Mouse (Mus musculus) hindbrain, embryonic 15.5 days (tissue): ENCODE data around the gene Slc26a1. TPM values are rescaled to one million over a fixed set of nuclear protein-coding genes. Genes with fewer than 3 reads are reported as not detected.

Source experiments
- ATAC-seq: fragments of 200-750 bp; cut with Nextera tagmentation; 2 replicates; pipeline ENCODE4 v1.8.0; 2017; ENCODE audit warnings: low read depth, moderate number of reproducible peaks, moderate TSS enrichment; ENCODE audit not compliant: low FRiP score
- H3K27ac ChIP-seq: fragments of 300-500 bp; sonication (generic); replicated peaks from 2 replicates; pipeline ENCODE4 v1.5.1; 2015; ENCODE audit warnings: mild to moderate bottlenecking, inconsistent platforms
- H3K27me3 ChIP-seq: fragments of 300-500 bp; sonication (generic); 2 replicates; pipeline ENCODE4 v1.6.1; 2015; ENCODE audit warnings: control low read depth, inconsistent platforms
- H3K36me3 ChIP-seq: fragments of 300-500 bp; sonication (generic); 2 replicates; pipeline ENCODE4 v1.6.1; 2015; ENCODE audit warnings: control low read depth, inconsistent platforms
- H3K4me1 ChIP-seq: fragments of 300-500 bp; sonication (generic); replicated peaks from 2 replicates; pipeline ENCODE4 v1.6.1; 2015; ENCODE audit warnings: control low read depth, inconsistent platforms
- H3K4me2 ChIP-seq: fragments of 300-500 bp; sonication (generic); 2 replicates; pipeline ENCODE4 v1.6.1; 2015; ENCODE audit warnings: moderate library complexity, mild to moderate bottlenecking, inconsistent platforms
- H3K4me3 ChIP-seq: fragments of 300-500 bp; sonication (generic); 2 replicates; pipeline ENCODE4 v1.5.1; 2015; ENCODE audit warnings: mild to moderate bottlenecking, inconsistent platforms
- H3K9ac ChIP-seq: fragments of 300-500 bp; sonication (generic); 2 replicates; pipeline ENCODE4 v1.6.1; 2015; ENCODE audit warnings: inconsistent platforms
- H3K9me3 ChIP-seq: fragments of 300-500 bp; sonication (generic); 2 replicates; pipeline ENCODE4 v1.6.1; 2016; ENCODE audit warnings: control low read depth, inconsistent platforms
- WGBS: fragments of 180-500 bp; shearing (Covaris S2); methylation state at CpG from one replicate; pipeline ENCODE4 v1.1.7; 2015; 5-methylcytosine and 5-hydroxymethylcytosine counted together
- polyA plus RNA-seq: library from polyadenylated mRNA; unstranded; fragments of >200 nt; fragmentation: Nextera tagmentation; extraction: Ambion mirVana; gene quantifications from 2 replicates; pipeline ENCODE4 v1.2.1, GENCODE M21; 2015

Slc26a1 gene
- polyA plus RNA-seq, 1 experiment from 2014 or later, result 3.0 TPM

- Histone ChIP-seq H3K4me2 (no peak overlapping the region), H3K4me3 (no peak overlapping the region), H3K9ac (no peak overlapping the region), H3K36me3 (no peaks in the 10 kb centered on the region), H3K27me3 (no peaks in the 10 kb centered on the region), H3K9me3 (no peaks in the 10 kb centered on the region), H3K4me1 (no peaks in the 10 kb centered on the region), H3K27ac (no peak overlapping the region)
- no peak for ATAC-seq
- WGBS, result 88% methylated on average over 12 of the region's 12 CpGs
Observed at GRCm38 (mm10) chr5:108703754-108704626, 28.6 kb upstream of the Slc26a1 start.

DNA sequence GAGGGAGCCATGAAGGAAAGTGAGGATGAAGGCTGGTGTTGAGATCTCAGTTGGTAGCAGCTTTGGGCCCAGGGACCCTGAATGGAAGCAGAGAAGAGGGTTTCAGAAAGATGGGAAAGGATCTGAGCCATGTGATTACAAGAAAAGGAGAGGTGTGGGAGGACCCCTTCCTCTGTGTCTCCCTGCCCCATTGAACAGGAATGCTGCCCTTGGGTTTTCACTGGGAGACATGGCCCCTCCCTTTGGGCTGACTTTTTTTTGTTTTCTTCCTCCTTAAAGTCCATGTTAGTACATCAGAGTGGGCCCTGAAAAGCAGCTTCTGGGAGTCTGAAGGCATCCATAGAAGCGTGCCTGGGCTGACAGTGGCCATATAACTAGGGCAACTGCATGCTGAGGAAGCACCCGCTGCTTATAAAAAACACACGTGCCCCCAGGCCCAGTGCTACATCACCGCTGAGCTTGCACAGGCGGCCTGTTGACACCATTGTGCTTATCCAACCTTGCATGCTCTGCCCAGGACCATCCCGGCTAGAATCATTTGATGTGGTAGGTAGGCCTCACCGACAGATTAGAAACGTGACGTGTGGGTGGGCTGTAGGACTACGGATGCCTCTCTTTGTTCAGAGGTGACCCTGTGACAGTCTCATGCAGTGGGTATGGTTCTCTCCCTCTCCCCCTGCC, 26.1 kb upstream of the Slc26a1 start:
- Histone ChIP-seq H3K36me3 (no peaks in the 10 kb centered on the region), H3K4me3 (no peak overlapping the region), H3K27ac (no peak overlapping the region), H3K9ac (no peak overlapping the region), H3K27me3 (no peaks in the 10 kb centered on the region), H3K9me3 (no peaks in the 10 kb centered on the region), H3K4me1 (no peaks in the 10 kb centered on the region), H3K4me2 (no peak overlapping the region)
- ATAC-seq, result no peak
- 65% methylated on average over 10 of the region's 10 CpGs for WGBS

DNA sequence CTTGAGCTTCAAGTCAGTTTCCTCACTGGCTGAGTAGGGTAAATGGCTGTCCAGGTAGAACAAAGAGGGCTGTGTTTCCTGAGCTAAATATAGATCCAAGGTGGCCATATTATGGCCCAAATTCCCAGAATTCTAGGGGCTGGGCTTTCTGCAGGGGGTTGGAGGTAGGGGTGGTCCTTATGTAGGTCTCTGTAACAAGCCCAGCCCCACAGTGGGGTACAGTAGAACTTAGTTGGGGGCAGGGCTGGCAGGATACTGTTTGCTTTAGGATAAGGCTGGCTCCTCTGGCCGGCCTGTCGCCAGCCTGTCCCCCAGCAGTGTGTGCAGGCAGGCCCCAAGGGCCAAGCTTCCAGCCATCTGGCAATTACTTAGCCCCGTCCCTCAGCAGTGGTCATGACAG, 25.0 kb upstream of the Slc26a1 start:
- Histone ChIP-seq H3K4me1 (peaks cover 1% of the 10 kb centered on the region; the same call in 1 of the 2 replicates), H3K4me2 (no peak overlapping the region), H3K4me3 (no peak overlapping the region), H3K9ac (no peak overlapping the region), H3K36me3 (no peaks in the 10 kb centered on the region), H3K9me3 (no peaks in the 10 kb centered on the region), H3K27me3 (0 out of 2 replicates have a peak, but pooled peaks cover under 1% of the 10 kb centered on the region), H3K27ac (no peak overlapping the region)
- 71% methylated on average over 3 of the region's 3 CpGs for WGBS
- no peak for ATAC-seq

DNA sequence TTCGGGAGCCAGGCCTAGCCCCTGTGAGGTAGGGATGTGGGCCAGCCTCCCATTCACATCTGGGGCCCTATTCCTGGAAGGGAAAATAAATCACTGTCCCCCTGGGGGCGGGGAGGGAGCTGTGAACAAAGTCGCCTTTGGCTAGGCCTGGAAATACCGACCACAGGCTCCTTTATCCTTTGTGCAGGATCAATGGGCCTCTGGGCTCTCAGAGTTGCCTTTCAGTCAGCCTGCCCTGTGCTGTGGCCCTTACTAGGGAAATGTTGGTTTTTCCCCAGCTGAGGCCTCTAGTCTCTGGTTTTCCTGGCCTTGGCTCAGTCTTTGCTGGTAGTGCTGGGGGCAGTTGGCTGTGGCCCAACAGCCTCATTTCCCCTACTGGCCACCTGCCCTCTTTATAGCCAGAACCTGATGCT, 22.0 kb upstream of the Slc26a1 start:
- H3K4me3 ChIP-seq, result no peak overlapping the region
- H3K27me3 ChIP-seq, result peaks cover 20% of the 10 kb centered on the region
- H3K36me3 ChIP-seq, result no peaks in the 10 kb centered on the region
- WGBS, result 11% methylated on average over 4 of the region's 4 CpGs
- no peak overlapping the region for H3K9ac ChIP-seq
- peak; percentile 52 for ATAC-seq
- H3K27ac ChIP-seq, result peak overlapping the region; percentile 52
- H3K9me3 ChIP-seq, result no peaks in the 10 kb centered on the region
- H3K4me1 ChIP-seq, result peaks cover 13% of the 10 kb centered on the region
- no peak overlapping the region for H3K4me2 ChIP-seq

DNA sequence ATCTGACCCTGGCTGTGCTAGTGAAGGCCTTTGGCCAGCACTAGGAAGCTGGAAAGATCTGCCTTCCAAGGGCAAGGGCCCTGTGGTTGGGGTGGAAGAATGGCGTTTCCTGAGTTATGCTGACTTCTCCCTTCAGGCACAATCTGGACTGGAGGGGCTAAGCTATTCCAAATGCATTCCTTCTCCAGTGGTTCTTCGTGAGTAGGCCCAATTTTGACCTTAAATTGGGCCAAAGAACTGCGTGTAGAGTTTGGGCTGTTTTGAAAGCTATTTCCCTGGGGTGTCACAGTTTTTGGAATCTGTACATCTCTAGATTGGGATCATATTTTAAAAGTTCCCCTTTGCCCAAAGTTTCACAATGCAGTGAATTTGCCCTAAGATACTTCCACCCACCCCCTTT, 21.2 kb upstream of the Slc26a1 start:
- Histone ChIP-seq H3K4me1 (peaks cover 17% of the 10 kb centered on the region), H3K36me3 (no peaks in the 10 kb centered on the region), H3K4me3 (no peak overlapping the region), H3K4me2 (no peak overlapping the region), H3K9me3 (no peaks in the 10 kb centered on the region), H3K27ac (peak overlapping the region; percentile 52; the same call in 1 of the 2 replicates), H3K27me3 (peaks cover 26% of the 10 kb centered on the region), H3K9ac (no peak overlapping the region)
- no peak for ATAC-seq
- WGBS, result 79% methylated on average over 3 of the region's 3 CpGs

GRCm38 (mm10) chr5:108695861-108696260, 20.5 kb upstream of the Slc26a1 start:
- H3K4me1 ChIP-seq, result peaks cover 17% of the 10 kb centered on the region
- no peak overlapping the region for H3K27ac ChIP-seq
- no peak overlapping the region for H3K9ac ChIP-seq
- no peaks in the 10 kb centered on the region for H3K36me3 ChIP-seq
- ATAC-seq, result no peak
- WGBS, result 95% methylated on average over 12 of the region's 12 CpGs
- peaks cover 28% of the 10 kb centered on the region for H3K27me3 ChIP-seq
- H3K4me2 ChIP-seq, result peak overlapping the region; percentile 91; the same call in 1 of the 2 replicates
- H3K4me3 ChIP-seq, result no peak overlapping the region; the same call in 1 of the 2 replicates
- no peaks in the 10 kb centered on the region for H3K9me3 ChIP-seq

GRCm38 (mm10) chr5:108694352-108695261, 19.2 kb upstream of the Slc26a1 start:
- H3K27me3 ChIP-seq, result peaks cover 28% of the 10 kb centered on the region
- WGBS, result under 1% methylated on average over 66 of the region's 99 CpGs
- peak; percentile 57 for ATAC-seq

DNA sequence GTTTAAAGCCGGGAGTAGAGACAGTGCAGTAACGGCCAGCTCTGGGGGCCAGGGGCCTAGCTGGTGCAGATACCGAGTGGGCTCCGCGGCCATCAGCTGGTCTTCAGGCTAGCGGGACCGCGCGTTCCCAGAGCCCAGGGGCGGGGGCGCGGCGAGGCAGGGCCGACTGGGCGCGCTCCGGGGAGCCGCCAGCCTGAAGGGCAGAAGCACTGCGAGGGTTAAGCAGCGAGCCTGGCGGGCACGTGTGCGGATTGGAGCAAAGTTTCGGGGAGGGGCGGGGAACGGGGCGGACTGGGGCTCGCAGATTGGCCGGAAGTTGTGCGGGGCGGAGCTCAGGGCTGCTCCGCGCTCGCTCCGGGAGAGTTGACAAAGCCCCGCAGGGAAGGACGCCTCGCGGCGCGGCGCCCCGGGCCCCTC, 18.5 kb upstream of the Slc26a1 start:
- no peak overlapping the region for H3K27ac ChIP-seq
- peak overlapping the region; percentile 45 for H3K9ac ChIP-seq
- H3K4me2 ChIP-seq, result peak overlapping the region; percentile 91
- peak; percentile 94 for ATAC-seq
- peaks cover 17% of the 10 kb centered on the region for H3K4me1 ChIP-seq
- H3K27me3 ChIP-seq, result peaks cover 28% of the 10 kb centered on the region
- no peaks in the 10 kb centered on the region for H3K36me3 ChIP-seq
- H3K9me3 ChIP-seq, result no peaks in the 10 kb centered on the region
- H3K4me3 ChIP-seq, result peak overlapping the region; percentile 81
- 0% methylated on average over 26 of the region's 43 CpGs for WGBS

More at GRCm38 (mm10) chr5:108694352-108695261, 19.2 kb upstream of the Slc26a1 start:
- peak overlapping the region; percentile 45 for H3K9ac ChIP-seq
- peak overlapping the region; percentile 81 for H3K4me3 ChIP-seq
- no peaks in the 10 kb centered on the region for H3K9me3 ChIP-seq
- H3K4me1 ChIP-seq, result peaks cover 17% of the 10 kb centered on the region
- peak overlapping the region; percentile 91 for H3K4me2 ChIP-seq
- H3K27ac ChIP-seq, result no peak overlapping the region
- no peaks in the 10 kb centered on the region for H3K36me3 ChIP-seq

- Histone ChIP-seq H3K4me2 (peak within 1 kb of the TSS; percentile 91), H3K27ac (no peak within 1 kb of the TSS), H3K9me3 (no peaks in the 10 kb centered on the region), H3K4me3 (peak within 1 kb of the TSS; percentile 81), H3K9ac (no peak within 1 kb of the TSS), H3K4me1 (peaks cover 17% of the 10 kb centered on the region), H3K27me3 (peaks cover 28% of the 10 kb centered on the region), H3K36me3 (no peaks in the 10 kb centered on the region)
- WGBS, result 3% methylated on average over 16 of the region's 18 CpGs
- ATAC-seq, result no peak
Observed at GRCm38 (mm10) chr5:108692271-108692670, 16.9 kb upstream of the Slc26a1 start, which contains the start of gene Fgfrl1. Gene Fgfrl1, plus strand, starts transcription at chr5:108692382.

- Histone ChIP-seq H3K27me3 (peaks cover 28% of the 10 kb centered on the region), H3K36me3 (no peaks in the 10 kb centered on the region), H3K4me2 (no peak overlapping the region), H3K4me3 (no peak overlapping the region), H3K4me1 (peaks cover 17% of the 10 kb centered on the region), H3K9ac (no peak overlapping the region), H3K9me3 (no peaks in the 10 kb centered on the region), H3K27ac (no peak overlapping the region)
- WGBS, result 71% methylated on average over 4 of the region's 4 CpGs
- ATAC-seq, result no peak
Observed at GRCm38 (mm10) chr5:108691152-108691551, 15.8 kb upstream of the Slc26a1 start.

DNA sequence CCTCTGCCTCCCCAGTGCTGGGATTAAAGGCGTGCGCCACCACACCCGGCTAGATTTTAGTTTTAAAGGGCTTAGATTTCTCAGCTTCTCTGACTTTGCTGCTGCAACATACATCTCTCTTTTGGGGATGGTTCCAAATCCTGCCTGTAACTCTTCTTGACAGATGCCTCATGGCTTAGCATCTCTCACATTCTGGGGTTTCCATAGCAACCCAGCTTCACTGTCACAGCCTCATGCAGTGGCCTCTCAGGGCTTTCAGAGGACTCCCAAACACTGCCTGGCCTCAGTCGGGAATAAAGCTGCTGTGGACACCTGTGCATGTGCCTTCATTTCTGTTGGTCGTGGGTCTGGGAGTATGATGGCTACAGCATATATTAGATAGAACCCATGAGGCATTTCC, 13.7 kb upstream of the Slc26a1 start:
- H3K9ac ChIP-seq, result no peak overlapping the region
- 69% methylated on average over 5 of the region's 5 CpGs for WGBS
- peaks cover 18% of the 10 kb centered on the region for H3K27me3 ChIP-seq
- no peak overlapping the region for H3K4me3 ChIP-seq
- H3K4me1 ChIP-seq, result 0 out of 2 replicates have a peak, but pooled peaks cover 6% of the 10 kb centered on the region
- no peaks in the 10 kb centered on the region for H3K9me3 ChIP-seq
- no peak for ATAC-seq
- H3K36me3 ChIP-seq, result no peaks in the 10 kb centered on the region
- no peak overlapping the region for H3K27ac ChIP-seq
- H3K4me2 ChIP-seq, result no peak overlapping the region
